Mouse (Mus musculus): ENCODE measurements around the gene Smok3c.

DNA sequence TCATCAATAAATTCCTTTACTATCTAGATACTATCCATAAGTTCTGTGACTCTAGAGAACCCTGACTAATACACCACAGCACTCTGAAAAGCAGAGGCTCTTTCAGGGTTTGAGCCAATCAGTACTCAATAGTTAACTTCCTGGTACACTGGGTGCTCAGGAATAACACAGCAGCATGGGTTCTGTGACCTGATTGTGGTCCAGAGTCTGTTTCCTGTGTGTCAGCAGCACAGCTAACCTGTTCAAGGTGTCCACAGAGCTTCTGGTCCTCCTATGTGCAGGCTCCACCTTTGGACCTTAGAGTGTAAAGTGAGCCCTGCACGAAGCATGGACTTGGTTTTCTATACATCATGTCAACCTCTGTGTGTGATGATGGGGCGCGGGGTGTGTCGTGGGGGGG lies 20.8 kb downstream of the Smok3c start:
- TF ChIP-seq HCFC1 (IDR thresholded peaks at IDR 0.05; ENCODE audit: borderline replicate concordance, insufficient read depth, low read length) (no peak), CHD2 (IDR thresholded peaks at IDR 0.05; ENCODE audit: low read depth, low read length) (no peak), ZC3H11A (IDR thresholded peaks at IDR 0.05; ENCODE audit: borderline replicate concordance, low read depth, low read length) (no peak), MAFK (IDR thresholded peaks at IDR 0.05; ENCODE audit: insufficient read depth, low read depth, low read length) (no peak)
